Mouse (Mus musculus) forebrain, postnatal 0 days (tissue): ENCODE measurements around the gene Alg12. TPM values are rescaled to one million over a fixed set of nuclear protein-coding genes. Genes with fewer than 3 reads are reported as not detected.
"Not testable (repeated sequence)": the region's sequence is repeated elsewhere in the genome, so short reads cannot be mapped to it uniquely, and the experiment has no call there.

Experiments used
- ATAC-seq: fragments of 200-750 bp; cut with Nextera tagmentation; 2 replicates; pipeline ENCODE4 v1.8.0; 2017; ENCODE audit warnings: mild to moderate bottlenecking, moderate library complexity
- DNase-seq: peaks from one replicate; pipeline ENCODE4 v3.0.0-alpha.2; 2015
- H3K27ac ChIP-seq: fragments of 300-500 bp; sonication (generic); 2 replicates; pipeline ENCODE4 v1.5.1; 2014; ENCODE audit warnings: low read depth, mild to moderate bottlenecking, antibody characterized with exemption, low read length, moderate library complexity, mixed read lengths
- H3K27me3 ChIP-seq: fragments of 300-500 bp; sonication (generic); 2 replicates; pipeline ENCODE4 v1.6.1; 2014; ENCODE audit warnings: mild to moderate bottlenecking, low read length, mixed read lengths; ENCODE audit not compliant: insufficient read depth
- H3K36me3 ChIP-seq: fragments of 300-500 bp; sonication (generic); 2 replicates; pipeline ENCODE4 v1.6.1; 2014; ENCODE audit warnings: mild to moderate bottlenecking, moderate library complexity; ENCODE audit not compliant: insufficient read depth
- H3K4me1 ChIP-seq: fragments of 300-500 bp; sonication (generic); 2 replicates; pipeline ENCODE4 v1.6.1; 2014; ENCODE audit warnings: antibody characterized with exemption; ENCODE audit not compliant: insufficient read depth
- H3K4me2 ChIP-seq: fragments of 300-500 bp; sonication (generic); 2 replicates; pipeline ENCODE4 v1.6.1; 2014; ENCODE audit warnings: low read depth, mild to moderate bottlenecking, moderate library complexity
- H3K4me3 ChIP-seq: fragments of 300-500 bp; sonication (generic); 2 replicates; pipeline ENCODE4 v1.5.1; 2014; ENCODE audit warnings: low read depth, low read length, mixed read lengths
- H3K9ac ChIP-seq: fragments of 300-500 bp; sonication (generic); 2 replicates; pipeline ENCODE4 v1.6.1; 2014; ENCODE audit warnings: mild to moderate bottlenecking
- H3K9me3 ChIP-seq: fragments of 300-500 bp; sonication (generic); 2 replicates; pipeline ENCODE4 v1.6.1; 2016; ENCODE audit warnings: low read length
- CTCF ChIP-seq: sonication (generic); IDR thresholded peaks from 2 replicates; pipeline ENCODE4 v1.5.1; 2016; ENCODE audit warnings: antibody characterized with exemption, control low read depth, low read depth
- WGBS: fragments of 180-500 bp; shearing (Covaris S2); extraction: QIAGEN DNeasy Blood & Tissue Kit; methylation state at CpG from one replicate; pipeline ENCODE4 v1.1.7; 2014; 5-methylcytosine and 5-hydroxymethylcytosine counted together
- polyA plus RNA-seq: library from polyadenylated mRNA; unstranded; fragments of >200 nt; fragmentation: Nextera tagmentation; extraction: Ambion mirVana; gene quantifications from 2 replicates; pipeline ENCODE4 v1.2.1, GENCODE M21; 2015
- total RNA-seq: library from RNA; depleted of rRNA; stranded (reverse); fragments of >200 nt; gene quantifications from 2 replicates; pipeline ENCODE4 v1.2.3, GENCODE M21; 2014

Gene Alg12
- total and polyA plus RNA-seq, 2 experiments from 2014 or later: 7.6 to 10.2 TPM

GRCm38 (mm10) chr15:88808121-88808520, 11.0 kb downstream of the Alg12 start:
- no peak for TF ChIP-seq CTCF
- no peak for ATAC-seq
- DNase-seq: no peak
- 87% methylated on average over 8 of the region's 8 CpGs for WGBS
- no peaks in the 10 kb centered on the region for H3K4me1 ChIP-seq
- peaks cover 50% of the 10 kb centered on the region for H3K36me3 ChIP-seq
- H3K27me3 ChIP-seq: no peaks in the 10 kb centered on the region
- no peak overlapping the region for H3K4me2 ChIP-seq
- H3K27ac ChIP-seq: no peak overlapping the region
- H3K4me3 ChIP-seq: no peak overlapping the region
- H3K9me3 ChIP-seq: no peaks in the 10 kb centered on the region
- no peak overlapping the region for H3K9ac ChIP-seq

GRCm38 (mm10) chr15:88802348-88802747, 16.8 kb downstream of the Alg12 start:
- no peaks in the 10 kb centered on the region for H3K9me3 ChIP-seq
- H3K4me2 ChIP-seq: no peak overlapping the region
- 87% methylated on average over 6 of the region's 6 CpGs for WGBS
- ATAC-seq (no peak), DNase-seq (no peak)
- no peak overlapping the region for H3K9ac ChIP-seq
- no peaks in the 10 kb centered on the region for H3K27me3 ChIP-seq
- TF ChIP-seq CTCF: no peak
- H3K27ac ChIP-seq: no peak overlapping the region
- no peak overlapping the region for H3K4me3 ChIP-seq
- H3K4me1 ChIP-seq: no peaks in the 10 kb centered on the region
- H3K36me3 ChIP-seq: peaks cover 21% of the 10 kb centered on the region

GRCm38 (mm10) chr15:88801903-88802302, 17.2 kb downstream of the Alg12 start:
- Histone ChIP-seq H3K4me1 (no peaks in the 10 kb centered on the region), H3K4me2 (no peak overlapping the region), H3K36me3 (peaks cover 21% of the 10 kb centered on the region), H3K27ac (no peak overlapping the region), H3K27me3 (no peaks in the 10 kb centered on the region), H3K9ac (no peak overlapping the region), H3K9me3 (no peaks in the 10 kb centered on the region), H3K4me3 (no peak overlapping the region)
- ATAC-seq (no peak), DNase-seq (no peak)
- 93% methylated on average over 3 of the region's 3 CpGs for WGBS
- no peak for TF ChIP-seq CTCF

GRCm38 (mm10) chr15:88800921-88801354, 18.2 kb downstream of the Alg12 start:
- no peak for ATAC-seq
- Histone ChIP-seq H3K27me3 (no peaks in the 10 kb centered on the region), H3K4me2 (no peak overlapping the region), H3K4me1 (no peaks in the 10 kb centered on the region), H3K27ac (no peak overlapping the region), H3K4me3 (no peak overlapping the region), H3K9ac (no peak overlapping the region), H3K36me3 (peaks cover 15% of the 10 kb centered on the region), H3K9me3 (no peaks in the 10 kb centered on the region)
- DNase-seq: no peak
- no peak for TF ChIP-seq CTCF
- 79% methylated on average over 6 of the region's 6 CpGs for WGBS

GRCm38 (mm10) chr15:88799950-88800371, 19.2 kb downstream of the Alg12 start:
- Histone ChIP-seq H3K36me3 (peaks cover 7% of the 10 kb centered on the region; the same call in 1 of the 2 replicates), H3K27ac (no peak overlapping the region), H3K4me3 (no peak overlapping the region), H3K27me3 (no peaks in the 10 kb centered on the region), H3K9ac (no peak overlapping the region), H3K9me3 (no peaks in the 10 kb centered on the region), H3K4me2 (no peak overlapping the region), H3K4me1 (no peaks in the 10 kb centered on the region)
- WGBS: 86% methylated on average over 11 of the region's 11 CpGs
- ATAC-seq (no peak), DNase-seq (no peak)
- no peak for TF ChIP-seq CTCF

GRCm38 (mm10) chr15:88794729-88795128, 24.4 kb downstream of the Alg12 start:
- not testable (repeated sequence) for H3K36me3 ChIP-seq, H3K27ac ChIP-seq, DNase-seq, H3K9ac ChIP-seq, H3K4me2 ChIP-seq, H3K4me1 ChIP-seq, H3K9me3 ChIP-seq, H3K27me3 ChIP-seq, H3K4me3 ChIP-seq, ATAC-seq
- WGBS: 93% methylated on average over 4 of the region's 5 CpGs

GRCm38 (mm10) chr15:88792140-88792850, 26.8 kb downstream of the Alg12 start:
- TF ChIP-seq CTCF: no peak
- Histone ChIP-seq H3K4me3 (no peak overlapping the region), H3K27me3 (no peaks in the 10 kb centered on the region), H3K36me3 (peaks cover under 1% of the 10 kb centered on the region; the same call in 1 of the 2 replicates), H3K4me1 (no peaks in the 10 kb centered on the region), H3K9me3 (no peaks in the 10 kb centered on the region), H3K4me2 (no peak overlapping the region), H3K9ac (no peak overlapping the region), H3K27ac (no peak overlapping the region)
- no peak for DNase-seq
- no peak for ATAC-seq
- 88% methylated on average over 4 of the region's 4 CpGs for WGBS

- WGBS: 94% methylated on average over 5 of the region's 5 CpGs
- H3K36me3 ChIP-seq: peaks cover 14% of the 10 kb centered on the region
- H3K4me1 ChIP-seq, H3K9ac ChIP-seq, H3K9me3 ChIP-seq, H3K4me3 ChIP-seq, H3K27ac ChIP-seq, H3K4me2 ChIP-seq, H3K27me3 ChIP-seq, ATAC-seq, DNase-seq: not testable (repeated sequence)
Measured at GRCm38 (mm10) chr15:88774630-88775029, 44.5 kb downstream of the Alg12 start.
